Comparison of ENCODE assay signal across 12 mouse cellular contexts in the genomic region with DNA sequence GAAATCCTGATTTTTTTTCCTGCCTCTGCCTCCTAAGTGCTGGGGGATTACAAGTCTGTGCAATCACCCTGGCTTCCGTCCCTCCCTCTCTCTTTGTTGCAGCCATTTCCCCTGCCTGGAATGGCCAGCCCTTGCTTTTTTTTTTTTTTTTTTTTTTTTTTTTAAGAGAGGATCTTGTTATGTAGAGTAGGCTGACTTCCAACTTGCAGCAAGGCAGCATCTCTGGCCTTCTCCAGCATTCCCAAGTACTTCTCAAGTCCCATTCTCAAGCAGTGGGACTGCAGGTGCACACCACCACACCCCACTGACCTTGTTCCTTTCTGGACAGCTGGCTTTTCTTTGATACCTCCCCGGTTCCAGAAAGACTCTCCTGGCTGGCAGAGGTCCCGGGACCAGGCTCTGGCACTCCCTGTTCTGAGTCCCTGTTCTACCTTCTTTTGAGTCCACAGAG. TPM values are rescaled to one million over a fixed set of nuclear protein-coding genes. Genes with fewer than 3 reads are reported as not detected.
DNase-seq lines count a peak whose midpoint lies in the region; ATAC-seq lines count a peak whose summit lies in the region.
"Had no signal": no experiment of that assay in that cellular context is flagged by ENCODE, and none has a peak within 500 bp of the region (broad histone marks: within the 10 kb centered on the region; RNA-seq: fewer than 3 reads in every experiment).

No protein-coding gene starts in this region.

- peaks cover 33% of the 10 kb centered on the region for H3K27me3 ChIP-seq in midbrain, embryonic 10.5 days (ENCODE audit: low read depth, poor library complexity, severe bottlenecking)
- H3K27me3 ChIP-seq in midbrain, embryonic 11.5 days (ENCODE audit: control insufficient read depth, insufficient read depth, low read length): no peaks in the 10 kb centered on the region; the same call in 1 of the 2 replicates
- peaks cover 6% of the 10 kb centered on the region; the same call in 1 of the 2 replicates for H3K27me3 ChIP-seq in hindbrain, embryonic 16.5 days (replicated peaks; ENCODE audit: control insufficient read depth, insufficient read depth, low read length)

- no peak overlapping the region for H3K9ac ChIP-seq in midbrain, embryonic 11.5 days (ENCODE audit: low read length)
- no peak overlapping the region for H3K9ac ChIP-seq in hindbrain, embryonic 16.5 days (ENCODE audit: low read depth, low read length)
- H3K9ac ChIP-seq: limb, embryonic 13.5 days had no signal

- WGBS in midbrain, embryonic 10.5 days: 52% methylated on average over 3 of the region's 3 CpGs
- WGBS in midbrain, embryonic 11.5 days: 42% methylated on average over 3 of the region's 3 CpGs
- 58% methylated on average over 3 of the region's 3 CpGs for WGBS in hindbrain, embryonic 16.5 days

- no peaks in the 10 kb centered on the region for H3K9me3 ChIP-seq in midbrain, embryonic 10.5 days (replicated peaks)
- H3K9me3 ChIP-seq in midbrain, embryonic 11.5 days (ENCODE audit: control insufficient read depth, low read length): no peaks in the 10 kb centered on the region
- no peaks in the 10 kb centered on the region for H3K9me3 ChIP-seq in hindbrain, embryonic 16.5 days (ENCODE audit: control insufficient read depth, low read length)
- H3K9me3 ChIP-seq: limb, embryonic 13.5 days; megakaryocyte, embryonic 14.5 days had no signal

- intact Hi-C loops in heart, postnatal 14 days (cut with DNase I): loop anchor here (5.0 kb wide), 2 partner anchors 55 to 265 kb away; no protein-coding TSS in a partner anchor

- no peaks in the 10 kb centered on the region for H3K36me3 ChIP-seq in midbrain, embryonic 10.5 days
- no peaks in the 10 kb centered on the region for H3K36me3 ChIP-seq in midbrain, embryonic 11.5 days (ENCODE audit: control insufficient read depth, insufficient read depth, low read length)
- H3K36me3 ChIP-seq in hindbrain, embryonic 16.5 days (ENCODE audit: control insufficient read depth, insufficient read depth, low read length): no peaks in the 10 kb centered on the region
- H3K36me3 ChIP-seq: limb, embryonic 13.5 days had no signal

- peaks cover 59% of the 10 kb centered on the region for H3K4me1 ChIP-seq in midbrain, embryonic 10.5 days
- peaks cover 21% of the 10 kb centered on the region for H3K4me1 ChIP-seq in midbrain, embryonic 11.5 days (ENCODE audit: control insufficient read depth, insufficient read depth, low read length)
- H3K4me1 ChIP-seq in hindbrain, embryonic 16.5 days (ENCODE audit: control insufficient read depth, insufficient read depth, low read depth, low read length): peaks cover 13% of the 10 kb centered on the region

- H3K27ac ChIP-seq in midbrain, embryonic 10.5 days (replicated peaks): no peak overlapping the region
- no peak overlapping the region for H3K27ac ChIP-seq in midbrain, embryonic 11.5 days (ENCODE audit: low read depth, low read length)
- no peak overlapping the region for H3K27ac ChIP-seq in hindbrain, embryonic 16.5 days (ENCODE audit: low read depth, low read length)

- peak; percentile 44 to 57 for DNase-seq in heart, adult 18-20 months
- DNase-seq in heart, postnatal 14 days: no peak
- peak; percentile 12 for DNase-seq in midbrain, embryonic 10.5 days (ENCODE audit: low spot score)
- no peak for DNase-seq in midbrain, embryonic 11.5 days (ENCODE audit: low spot score, missing footprints)
- peak; percentile 72 for DNase-seq in kidney, adult 18-20 months
- peak; percentile 56 for DNase-seq in lung, postnatal 36 days
- DNase-seq in layer of hippocampus, adult 9-10 months (ENCODE audit: low spot score): no peak
- DNase-seq: gastrocnemius, postnatal 14 days; thymus, postnatal 4 days had no signal

- no peak overlapping the region for H3K4me2 ChIP-seq in midbrain, embryonic 11.5 days
- no peak overlapping the region for H3K4me2 ChIP-seq in hindbrain, embryonic 16.5 days (ENCODE audit: low read length)
- H3K4me2 ChIP-seq: limb, embryonic 13.5 days had no signal

- no peak for ATAC-seq in midbrain, embryonic 11.5 days (ENCODE audit: low FRiP score)
- ATAC-seq in hindbrain, embryonic 16.5 days: no peak

- H3K4me3 ChIP-seq in midbrain, embryonic 10.5 days: no peak overlapping the region
- no peak overlapping the region for H3K4me3 ChIP-seq in midbrain, embryonic 11.5 days (ENCODE audit: low read depth, low read length)
- H3K4me3 ChIP-seq in hindbrain, embryonic 16.5 days (ENCODE audit: low read length): no peak overlapping the region
- H3K4me3 ChIP-seq: limb, embryonic 13.5 days; megakaryocyte, embryonic 14.5 days had no signal

RNA-seq across cellular contexts. Expression of gene Mcam, which starts 6.9 kb away (rescaled TPM):
- 10 to 100 TPM; 31.0 to 38.6 TPM for total RNA-seq in heart, adult 18-20 months (2021)
- total RNA-seq in heart, postnatal 14 days (2021): 10 to 100 TPM; 81.2 to 82.3 TPM
- 12.0 and 13.7 TPM in 2 replicates for polyA plus RNA-seq in midbrain, embryonic 10.5 days (2016; fragmentation: Nextera tagmentation; extraction: Ambion mirVana)
- polyA plus RNA-seq in midbrain, embryonic 11.5 days (2014; fragmentation: Nextera tagmentation; extraction: Ambion mirVana): 14.5 and 15.2 TPM in 2 replicates
- 12.3 and 15.3 TPM in 2 replicates for polyA plus RNA-seq in hindbrain, embryonic 16.5 days (2015; fragmentation: Nextera tagmentation; extraction: Ambion mirVana)

RNA-seq across cellular contexts. Expression of gene Rnf26, which starts 14.1 kb away (rescaled TPM):
- 1 to 10 TPM; 5.9 to 6.0 TPM for total RNA-seq in heart, adult 18-20 months (2021)
- 10 to 100 TPM; 10.1 to 11.3 TPM for total RNA-seq in heart, postnatal 14 days (2021)
- 81.3 and 81.5 TPM in 2 replicates for polyA plus RNA-seq in midbrain, embryonic 10.5 days (2016; fragmentation: Nextera tagmentation; extraction: Ambion mirVana)
- polyA plus RNA-seq in midbrain, embryonic 11.5 days (2014; fragmentation: Nextera tagmentation; extraction: Ambion mirVana): 49.5 and 56.4 TPM in 2 replicates
- 33.0 and 37.8 TPM in 2 replicates for polyA plus RNA-seq in hindbrain, embryonic 16.5 days (2015; fragmentation: Nextera tagmentation; extraction: Ambion mirVana)

RNA-seq across cellular contexts. Expression of gene Gm49380, which starts 14.1 kb away (rescaled TPM):
- under 1 TPM in 1 of 2 experiments, not detected in 1; 0.37 TPM for total RNA-seq in heart, adult 18-20 months (2021)
- total RNA-seq in heart, postnatal 14 days (2021): under 1 TPM in 1 of 2 experiments, not detected in 1; 0.12 TPM
- polyA plus RNA-seq in midbrain, embryonic 10.5 days (2016; fragmentation: Nextera tagmentation; extraction: Ambion mirVana): 0.35 and 0.63 TPM in 2 replicates
- polyA plus RNA-seq in midbrain, embryonic 11.5 days (2014; fragmentation: Nextera tagmentation; extraction: Ambion mirVana): 0.23 and 0.36 TPM in 2 replicates
- 0.14 and 0.24 TPM in 2 replicates for polyA plus RNA-seq in hindbrain, embryonic 16.5 days (2015; fragmentation: Nextera tagmentation; extraction: Ambion mirVana)

RNA-seq across cellular contexts. Expression of gene C1qtnf5, which starts 20.3 kb away (rescaled TPM):
- 1 to 10 TPM; 5.6 to 5.9 TPM for total RNA-seq in heart, adult 18-20 months (2021)
- total RNA-seq in heart, postnatal 14 days (2021): 10 to 100 TPM; 15.2 to 19.5 TPM
- 0.29 and 0.93 TPM in 2 replicates for polyA plus RNA-seq in midbrain, embryonic 10.5 days (2016; fragmentation: Nextera tagmentation; extraction: Ambion mirVana)
- polyA plus RNA-seq in midbrain, embryonic 11.5 days (2014; fragmentation: Nextera tagmentation; extraction: Ambion mirVana): 0.85 and 0.99 TPM in 2 replicates
- 8.5 and 9.5 TPM in 2 replicates for polyA plus RNA-seq in hindbrain, embryonic 16.5 days (2015; fragmentation: Nextera tagmentation; extraction: Ambion mirVana)

RNA-seq across cellular contexts. Expression of gene Mfrp, which starts 25.8 kb away (rescaled TPM):
- not detected for total RNA-seq in heart, adult 18-20 months (2021)
- not detected for total RNA-seq in heart, postnatal 14 days (2021)
- polyA plus RNA-seq in midbrain, embryonic 10.5 days (2016; fragmentation: Nextera tagmentation; extraction: Ambion mirVana): 0.07 and 0.17 TPM in 2 replicates
- not detected in 2 replicates for polyA plus RNA-seq in midbrain, embryonic 11.5 days (2014; fragmentation: Nextera tagmentation; extraction: Ambion mirVana)
- polyA plus RNA-seq in hindbrain, embryonic 16.5 days (2015; fragmentation: Nextera tagmentation; extraction: Ambion mirVana): 0.20 and 0.31 TPM in 2 replicates

Comparison
In these comparisons a context has a peak if more than half of its experiments do, and no peak if none do; other contexts are left out.
1. DNase-seq: peak in heart, adult 18-20 months (2 of 2), midbrain, embryonic 10.5 days (single experiment), kidney, adult 18-20 months (single experiment) and lung, postnatal 36 days (single experiment); none in heart, postnatal 14 days (0 of 2), midbrain, embryonic 11.5 days (single experiment) and layer of hippocampus, adult 9-10 months (single experiment).